Mouse (Mus musculus) Patski (cell line): ENCODE measurements around the gene Sdhaf2. TPM values are rescaled to one million over a fixed set of nuclear protein-coding genes. Genes with fewer than 3 reads are reported as not detected.
"Not testable (repeated sequence)": the region's sequence is repeated elsewhere in the genome, so short reads cannot be mapped to it uniquely, and the experiment has no call there.

ENCODE experiments used
- ATAC-seq: fragments of 100-300 bp; one replicate; pipeline ENCODE4 v1.8.0; 2021
- CTCF ChIA-PET: fragments of 350-600 bp; sonication (Branson Sonifier 250); formaldehyde crosslinking; loops from one replicate; lab custom pipeline; 2022; ENCODE audit warnings: inconsistent platforms; lab: Charles Lee
- POLR2A ChIA-PET: fragments of 350-600 bp; sonication (Branson Sonifier 250); formaldehyde crosslinking; loops from one replicate; lab custom pipeline; 2022; ENCODE audit warnings: antibody characterized with exemption, inconsistent platforms; lab: Charles Lee
- DNase-seq: peaks from one replicate; pipeline ENCODE4 v3.0.0-alpha.2; 2011; ENCODE audit warnings: low read depth, low spot score
- H3K27me3 ChIP-seq: fragments of 371-371 bp; one replicate; pipeline ENCODE4 v1.5.1; 2021
- CTCF ChIP-seq: fragments of 100-300 bp; IDR thresholded peaks from one replicate; pipeline ENCODE4 v1.5.1; 2021
- in situ Hi-C: fragments of 300-500 bp; cut with MboI; formaldehyde crosslinking; loops from 3 replicates; pipeline ENCODE4 v1.11.1; 2018; ENCODE audit warnings: low pct_unique_long_range_greater_than_20kb, mixed read lengths
- polyA plus RNA-seq: library from polyadenylated mRNA; unstranded; gene quantifications from one replicate; pipeline ENCODE4 v1.2.3, GENCODE M21; 2021

The Sdhaf2 gene
- 81.9 TPM for polyA plus RNA-seq

GRCm38 (mm10) chr19:10525910-10526309, at the start of gene Sdhaf2:
Gene Sdhaf2, minus strand, starts transcription at chr19:10526142.
- H3K27me3 ChIP-seq, result no peaks in the 10 kb centered on the region
- ChIA-PET POLR2A (interaction anchor here (0.6 to 1.3 kb wide), 7 partner anchors 10 to 1522 kb away, joined by 3 to 4 read pairs (median 3); partner anchors contain the start of gene Tmem216), CTCF (interaction anchor here (1.0 to 2.3 kb wide), 5 partner anchors 10 to 76 kb away, joined by 3 to 8 read pairs (median 4); no protein-coding TSS in a partner anchor)
- ATAC-seq (no peak), DNase-seq (peak; percentile 20)
- TF ChIP-seq CTCF, result peak; percentile 68
- in situ Hi-C loops, result no loop called here

GRCm38 (mm10) chr19:10569627-10570026, 43.7 kb upstream of the Sdhaf2 start:
- no peak for TF ChIP-seq CTCF
- no peak for DNase-seq
- no peak for ATAC-seq
- ChIA-PET CTCF (interaction anchor here (1.2 kb wide), 1 partner anchor 33 kb away, joined by 3 read pairs; no protein-coding TSS in a partner anchor), POLR2A (interaction anchor here (0.7 kb wide), 1 partner anchor 14 kb away, joined by 6 read pairs; no protein-coding TSS in a partner anchor)
- in situ Hi-C loops, result no loop called here
- H3K27me3 ChIP-seq, result no peaks in the 10 kb centered on the region

- in situ Hi-C loops, result no loop called here
- TF ChIP-seq CTCF, result no peak
- ATAC-seq (no peak), DNase-seq (no peak)
- ChIA-PET POLR2A (interaction anchor here (1.1 to 2.0 kb wide), 2 partner anchors 10 to 11 kb away, joined by 4 to 6 read pairs; partner anchors contain the start of genes Cyb561a3, Tmem138 and Tmem216), CTCF (interaction anchor here (0.9 to 6.4 kb wide), 4 partner anchors 10 to 49 kb away, joined by 3 to 42 read pairs (median 6); partner anchors contain the start of genes Cyb561a3 and Tmem138)
- no peaks in the 10 kb centered on the region for H3K27me3 ChIP-seq
Measured at GRCm38 (mm10) chr19:10565217-10565616, 39.3 kb upstream of the Sdhaf2 start.

DNA sequence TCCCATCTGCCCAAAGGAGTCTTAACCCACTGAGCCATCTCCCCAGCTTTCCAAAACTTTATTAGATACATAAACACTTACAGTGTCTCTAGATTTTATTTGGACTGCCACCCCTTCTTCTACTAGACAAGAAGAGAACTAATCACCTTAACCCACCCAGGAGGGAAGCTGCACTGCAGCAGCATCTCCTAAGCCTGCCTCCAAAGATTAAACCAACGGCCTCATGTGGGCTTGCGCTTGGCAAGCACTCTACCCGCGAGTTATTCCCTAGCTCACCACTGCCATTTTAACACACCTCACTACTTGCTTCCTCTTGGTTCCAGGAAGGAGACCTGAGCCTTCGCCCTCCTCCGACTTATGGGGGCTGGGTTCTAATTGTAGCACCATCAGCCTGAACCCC, 38.3 kb upstream of the Sdhaf2 start:
- CTCF ChIA-PET, result interaction anchor here (1.0 to 6.4 kb wide), 6 partner anchors 11 to 50 kb away, joined by 3 to 42 read pairs (median 6); partner anchors contain the start of genes Cyb561a3 and Tmem138
- POLR2A ChIA-PET, result interaction anchor here (0.8 to 2.0 kb wide), 3 partner anchors 10 to 12 kb away, joined by 3 to 6 read pairs (median 5); partner anchors contain the start of genes Cyb561a3 and Tmem138

DNA sequence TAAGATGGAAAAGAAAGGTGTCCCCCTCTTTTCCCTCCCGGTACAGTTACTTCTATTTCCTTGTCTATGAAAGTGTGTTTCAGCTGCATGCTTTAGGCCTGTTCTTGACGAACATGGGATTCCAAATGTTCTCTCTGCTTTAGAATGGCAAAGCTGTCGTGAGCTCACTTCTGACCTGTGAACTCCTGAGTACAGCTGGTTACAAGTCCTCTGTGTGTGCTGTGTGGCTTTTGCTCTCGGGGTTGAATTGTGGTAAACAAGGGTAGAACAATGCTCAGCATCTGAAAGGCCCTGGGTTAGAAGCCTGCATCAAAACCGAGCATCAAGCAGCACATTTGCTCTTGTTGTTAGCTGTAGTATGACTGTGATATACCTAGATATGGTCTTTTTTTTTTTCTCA, 36.4 kb upstream of the Sdhaf2 start:
- no peak for TF ChIP-seq CTCF
- in situ Hi-C loops, result loop anchor here (5.0 kb wide), 1 partner anchor 40 kb away; no protein-coding TSS in a partner anchor
- ATAC-seq (no peak), DNase-seq (no peak)
- POLR2A ChIA-PET, result interaction anchor here (0.6 to 2.1 kb wide), 7 partner anchors 13 to 334 kb away, joined by 3 to 9 read pairs (median 3); partner anchors contain the start of genes Cyb561a3 and Tmem138
- no peaks in the 10 kb centered on the region for H3K27me3 ChIP-seq
- CTCF ChIA-PET, result interaction anchor here (1.0 to 6.4 kb wide), 11 partner anchors 10 to 147 kb away, joined by 3 to 42 read pairs (median 7); partner anchors contain the start of genes Cyb561a3, Ddb1 and Tmem138

More for the DNA sequence above, 38.3 kb upstream of the Sdhaf2 start:
- TF ChIP-seq CTCF, result no peak
- ATAC-seq, result no peak
- no peak for DNase-seq
- H3K27me3 ChIP-seq, result no peaks in the 10 kb centered on the region
- in situ Hi-C loops, result loop anchor here (5.0 kb wide), 1 partner anchor 38 kb away; no protein-coding TSS in a partner anchor

DNA sequence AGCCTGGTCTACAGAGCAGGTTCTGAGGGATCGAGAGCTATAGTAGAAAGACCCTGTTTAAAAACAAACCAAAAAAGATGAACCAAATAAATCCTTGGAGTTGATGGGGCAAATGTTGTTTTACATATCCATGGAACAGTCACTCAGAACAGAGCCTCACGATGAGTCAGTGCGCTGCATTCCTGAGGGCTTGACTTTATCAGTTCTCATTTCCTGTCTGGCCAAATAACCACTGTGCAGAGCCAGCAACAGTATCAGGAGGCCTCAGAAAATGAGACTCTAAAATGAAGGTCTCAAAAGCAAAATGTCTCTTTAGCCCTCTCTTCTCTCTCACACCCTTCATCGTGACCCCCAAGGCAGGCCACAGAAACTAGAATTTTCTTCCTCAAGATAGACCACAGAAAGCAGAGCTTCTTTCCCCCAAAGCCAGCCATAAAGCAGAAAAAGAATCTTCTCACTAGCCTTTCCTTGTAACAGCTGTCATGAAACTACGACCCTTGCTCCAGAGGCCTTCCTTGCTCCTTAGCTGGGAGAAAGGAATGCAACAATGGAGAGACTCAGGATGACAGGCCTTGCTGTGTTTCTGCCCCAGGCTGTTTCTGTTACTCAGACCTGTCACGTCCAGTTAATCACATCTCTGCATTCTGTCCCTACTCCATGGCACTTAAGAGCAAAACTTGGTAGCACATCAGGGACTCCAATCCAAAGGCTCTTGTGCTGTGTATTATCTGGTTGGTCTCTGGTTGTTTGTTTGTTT, 35.8 kb upstream of the Sdhaf2 start:
- peak; percentile 90 for ATAC-seq
- H3K27me3 ChIP-seq, result no peaks in the 10 kb centered on the region
- ChIA-PET CTCF (interaction anchor here (1.0 to 6.4 kb wide), 14 partner anchors 10 to 148 kb away, joined by 3 to 42 read pairs (median 5); partner anchors contain the start of genes Cyb561a3, Ddb1 and Tmem138), POLR2A (interaction anchor here (0.7 to 2.1 kb wide), 8 partner anchors 14 to 334 kb away, joined by 3 to 9 read pairs (median 4); partner anchors contain the start of genes Cyb561a3 and Tmem138)
- in situ Hi-C loops, result loop anchor here (5.0 kb wide), 1 partner anchor 41 kb away; no protein-coding TSS in a partner anchor
- DNase-seq, result no peak
- TF ChIP-seq CTCF, result no peak

- DNase-seq (no peak), ATAC-seq (no peak)
- in situ Hi-C loops, result loop anchor here (5.0 kb wide), 1 partner anchor 42 kb away; no protein-coding TSS in a partner anchor
- H3K27me3 ChIP-seq, result no peaks in the 10 kb centered on the region
- POLR2A ChIA-PET, result interaction anchor here (1.9 kb wide), 1 partner anchor 44 kb away, joined by 11 read pairs; the partner anchor contains the start of genes Ddb1 and Tkfc
- peak; percentile 78 for TF ChIP-seq CTCF
- CTCF ChIA-PET, result interaction anchor here (2.0 to 6.4 kb wide), 3 partner anchors 42 to 150 kb away, joined by 7 to 42 read pairs (median 22); partner anchors contain the start of gene Ddb1
Measured at GRCm38 (mm10) chr19:10560108-10560507, 34.2 kb upstream of the Sdhaf2 start.

DNA sequence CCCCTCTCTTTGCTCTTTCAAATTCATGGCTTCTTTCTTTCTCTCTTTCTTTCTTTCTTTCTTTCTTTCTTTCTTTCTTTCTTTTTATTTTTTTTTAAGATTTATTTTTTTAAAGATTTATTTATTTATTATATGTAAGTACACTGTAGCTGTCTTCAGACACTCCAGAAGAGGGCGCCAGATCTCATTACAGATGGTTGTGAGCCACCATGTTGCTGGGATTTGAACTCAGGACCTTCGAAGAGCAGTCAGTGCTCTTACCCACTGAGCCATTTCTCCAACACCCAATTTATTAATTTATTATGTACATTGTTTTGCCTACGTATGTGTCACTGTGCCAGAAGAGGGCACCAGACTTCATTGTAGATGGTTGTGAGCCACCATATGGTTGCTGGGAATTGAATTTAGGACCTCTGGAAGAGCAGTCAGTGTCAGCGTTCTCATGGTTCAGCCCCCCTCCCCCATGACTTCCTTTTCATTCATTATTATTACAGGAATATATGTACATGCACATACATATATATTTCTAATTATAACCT, 32.0 kb upstream of the Sdhaf2 start:
- ATAC-seq, H3K27me3 ChIP-seq, DNase-seq, in situ Hi-C loops, CTCF ChIA-PET: not testable (repeated sequence)
- TF ChIP-seq CTCF, result peak; percentile 64
- POLR2A ChIA-PET, result interaction anchor here (1.9 to 3.1 kb wide), 2 partner anchors 46 to 47 kb away, joined by 11 to 17 read pairs; partner anchors contain the start of genes Ddb1 and Tkfc

GRCm38 (mm10) chr19:10557430-10557829, 31.5 kb upstream of the Sdhaf2 start:
- in situ Hi-C loops, result no loop called here
- ChIA-PET POLR2A (interaction anchor here (0.7 to 3.1 kb wide), 3 partner anchors 18 to 222 kb away, joined by 3 to 17 read pairs (median 4); partner anchors contain the start of genes Ddb1 and Tkfc), CTCF (interaction anchor here (3.4 kb wide), 1 partner anchor 45 kb away, joined by 11 read pairs; no protein-coding TSS in a partner anchor)
- no peak for ATAC-seq
- DNase-seq, result no peak
- H3K27me3 ChIP-seq, result no peaks in the 10 kb centered on the region
- TF ChIP-seq CTCF, result no peak
